Mouse (Mus musculus) heart, embryonic 15.5 days (tissue): ENCODE data around the gene Lrrc1. TPM values are rescaled to one million over a fixed set of nuclear protein-coding genes. Genes with fewer than 3 reads are reported as not detected.
A peak's percentile ranks its signal among the peaks of the same experiment; 100 is the strongest.

Source experiments
- ATAC-seq: fragments of 200-750 bp; cut with Nextera tagmentation; replicated peaks from 2 replicates; pipeline ENCODE4 v1.8.0; 2017; ENCODE audit warnings: low read depth, moderate TSS enrichment; ENCODE audit not compliant: insufficient number of reproducible peaks, insufficient read depth, low FRiP score
- H3K27ac ChIP-seq: fragments of 300-500 bp; sonication (generic); 2 replicates; pipeline ENCODE4 v1.5.1; 2015; ENCODE audit warnings: mild to moderate bottlenecking, inconsistent platforms
- H3K27me3 ChIP-seq: fragments of 300-500 bp; sonication (generic); 2 replicates; pipeline ENCODE4 v1.6.1; 2015; ENCODE audit warnings: inconsistent platforms
- H3K36me3 ChIP-seq: fragments of 300-500 bp; sonication (generic); 2 replicates; pipeline ENCODE4 v1.6.1; 2015; ENCODE audit warnings: mild to moderate bottlenecking, inconsistent platforms
- H3K4me1 ChIP-seq: fragments of 300-500 bp; sonication (generic); replicated peaks from 2 replicates; pipeline ENCODE4 v1.6.1; 2015; ENCODE audit warnings: inconsistent platforms
- H3K4me2 ChIP-seq: fragments of 300-500 bp; sonication (generic); 2 replicates; pipeline ENCODE4 v1.6.1; 2015; ENCODE audit warnings: inconsistent platforms, mild to moderate bottlenecking, moderate library complexity
- H3K4me3 ChIP-seq: fragments of 300-500 bp; sonication (generic); 2 replicates; pipeline ENCODE4 v1.5.1; 2015; ENCODE audit warnings: mild to moderate bottlenecking, inconsistent platforms
- H3K9ac ChIP-seq: fragments of 300-500 bp; sonication (generic); 2 replicates; pipeline ENCODE4 v1.6.1; 2015; ENCODE audit warnings: mild to moderate bottlenecking, inconsistent platforms
- H3K9me3 ChIP-seq: fragments of 300-500 bp; sonication (generic); replicated peaks from 2 replicates; pipeline ENCODE4 v1.6.1; 2016; ENCODE audit warnings: inconsistent platforms
- WGBS: fragments of 180-500 bp; shearing (Covaris S2); methylation state at CpG from one replicate; pipeline ENCODE4 v1.1.7; 2015; ENCODE audit warnings: mixed read lengths; 5-methylcytosine and 5-hydroxymethylcytosine counted together
- polyA plus RNA-seq: library from polyadenylated mRNA; unstranded; fragments of >200 nt; fragmentation: Nextera tagmentation; extraction: Ambion mirVana; gene quantifications from 2 replicates; pipeline ENCODE4 v1.2.1, GENCODE M21; 2015

Gene Lrrc1
- polyA plus RNA-seq, 1 experiment from 2014 or later, result 18.6 TPM

GRCm38 (mm10) chr9:77419501-77420199 is 125.0 kb downstream of the Lrrc1 start:
- Histone ChIP-seq H3K9ac (no peak overlapping the region), H3K4me1 (peaks cover 19% of the 10 kb centered on the region), H3K4me2 (no peak overlapping the region), H3K9me3 (no peaks in the 10 kb centered on the region), H3K4me3 (no peak overlapping the region), H3K36me3 (no peaks in the 10 kb centered on the region), H3K27ac (peak overlapping the region; percentile 80), H3K27me3 (no peaks in the 10 kb centered on the region)
- no peak; the same call in 1 of the 2 replicates for ATAC-seq
- WGBS, result 47% methylated on average over 9 of the region's 9 CpGs

GRCm38 (mm10) chr9:77418800-77419199 is 125.9 kb downstream of the Lrrc1 start:
- H3K4me2 ChIP-seq, result 0 out of 2 replicates have a peak overlapping the region, but pooled peaks have one; percentile 8
- no peaks in the 10 kb centered on the region for H3K9me3 ChIP-seq
- H3K9ac ChIP-seq, result no peak overlapping the region
- WGBS, result 60% methylated on average over 2 of the region's 2 CpGs
- H3K4me1 ChIP-seq, result peaks cover 25% of the 10 kb centered on the region
- ATAC-seq, result peak; percentile 56; the same call in 1 of the 2 replicates
- H3K27ac ChIP-seq, result peak overlapping the region; percentile 80
- no peak overlapping the region for H3K4me3 ChIP-seq
- H3K36me3 ChIP-seq, result no peaks in the 10 kb centered on the region
- H3K27me3 ChIP-seq, result no peaks in the 10 kb centered on the region

GRCm38 (mm10) chr9:77416486-77416885 is 128.2 kb downstream of the Lrrc1 start:
- Histone ChIP-seq H3K4me3 (no peak overlapping the region), H3K9me3 (no peaks in the 10 kb centered on the region), H3K4me1 (peaks cover 43% of the 10 kb centered on the region), H3K27me3 (no peaks in the 10 kb centered on the region), H3K4me2 (no peak overlapping the region), H3K36me3 (no peaks in the 10 kb centered on the region), H3K9ac (no peak overlapping the region), H3K27ac (no peak overlapping the region)
- no peak for ATAC-seq
- WGBS, result 82% methylated on average over 4 of the region's 4 CpGs

- Histone ChIP-seq H3K9me3 (no peaks in the 10 kb centered on the region), H3K4me1 (peaks cover 46% of the 10 kb centered on the region), H3K27ac (no peak overlapping the region), H3K9ac (no peak overlapping the region), H3K36me3 (no peaks in the 10 kb centered on the region), H3K4me3 (no peak overlapping the region), H3K27me3 (no peaks in the 10 kb centered on the region), H3K4me2 (no peak overlapping the region)
- WGBS, result 96% methylated on average over 7 of the region's 7 CpGs
- no peak for ATAC-seq
These were observed 128.7 kb downstream of the Lrrc1 start for GRCm38 (mm10) chr9:77416002-77416401.

GRCm38 (mm10) chr9:77411830-77412425 is 132.7 kb downstream of the Lrrc1 start:
- Histone ChIP-seq H3K9me3 (no peaks in the 10 kb centered on the region), H3K27ac (peak overlapping the region; percentile 47; the same call in 1 of the 2 replicates), H3K4me2 (no peak overlapping the region), H3K9ac (no peak overlapping the region), H3K4me1 (peaks cover 36% of the 10 kb centered on the region), H3K4me3 (no peak overlapping the region), H3K36me3 (no peaks in the 10 kb centered on the region), H3K27me3 (no peaks in the 10 kb centered on the region)
- ATAC-seq, result no peak
- WGBS, result 65% methylated on average over 3 of the region's 3 CpGs

- WGBS, result 31% methylated on average over 4 of the region's 4 CpGs
- H3K9me3 ChIP-seq, result no peaks in the 10 kb centered on the region
- H3K27me3 ChIP-seq, result no peaks in the 10 kb centered on the region
- no peak overlapping the region for H3K9ac ChIP-seq
- ATAC-seq, result no peak
- H3K27ac ChIP-seq, result no peak overlapping the region
- no peak overlapping the region for H3K4me2 ChIP-seq
- H3K36me3 ChIP-seq, result no peaks in the 10 kb centered on the region
- peaks cover 33% of the 10 kb centered on the region for H3K4me1 ChIP-seq
- no peak overlapping the region for H3K4me3 ChIP-seq
These were observed 133.7 kb downstream of the Lrrc1 start for GRCm38 (mm10) chr9:77410968-77411367.

GRCm38 (mm10) chr9:77410524-77410923 is 134.1 kb downstream of the Lrrc1 start:
- Histone ChIP-seq H3K4me1 (peaks cover 33% of the 10 kb centered on the region), H3K9ac (no peak overlapping the region), H3K36me3 (no peaks in the 10 kb centered on the region), H3K4me2 (no peak overlapping the region), H3K4me3 (no peak overlapping the region), H3K27ac (no peak overlapping the region), H3K27me3 (no peaks in the 10 kb centered on the region), H3K9me3 (no peaks in the 10 kb centered on the region)
- WGBS, result 53% methylated on average over 7 of the region's 7 CpGs
- no peak for ATAC-seq

- H3K4me2 ChIP-seq, result no peak overlapping the region
- peaks cover 22% of the 10 kb centered on the region for H3K4me1 ChIP-seq
- WGBS, result 38% methylated on average over 6 of the region's 6 CpGs
- H3K36me3 ChIP-seq, result no peaks in the 10 kb centered on the region
- H3K4me3 ChIP-seq, result no peak overlapping the region
- no peak overlapping the region for H3K9ac ChIP-seq
- ATAC-seq, result no peak
- no peak overlapping the region for H3K27ac ChIP-seq
- no peaks in the 10 kb centered on the region for H3K9me3 ChIP-seq
- no peaks in the 10 kb centered on the region for H3K27me3 ChIP-seq
These were observed 136.5 kb downstream of the Lrrc1 start for GRCm38 (mm10) chr9:77408053-77408603.

- no peak overlapping the region for H3K9ac ChIP-seq
- H3K9me3 ChIP-seq, result no peaks in the 10 kb centered on the region
- H3K4me2 ChIP-seq, result no peak overlapping the region
- H3K4me3 ChIP-seq, result no peak overlapping the region
- no peak for ATAC-seq
- H3K27me3 ChIP-seq, result no peaks in the 10 kb centered on the region
- 57% methylated on average over 7 of the region's 7 CpGs for WGBS
- peaks cover 13% of the 10 kb centered on the region for H3K4me1 ChIP-seq
- no peaks in the 10 kb centered on the region for H3K36me3 ChIP-seq
- no peak overlapping the region for H3K27ac ChIP-seq
These were observed 137.8 kb downstream of the Lrrc1 start for GRCm38 (mm10) chr9:77406906-77407305.

- H3K9ac ChIP-seq, result no peak overlapping the region
- no peak overlapping the region for H3K4me3 ChIP-seq
- no peaks in the 10 kb centered on the region for H3K4me1 ChIP-seq
- H3K4me2 ChIP-seq, result no peak overlapping the region
- no peaks in the 10 kb centered on the region for H3K27me3 ChIP-seq
- no peaks in the 10 kb centered on the region for H3K9me3 ChIP-seq
- H3K36me3 ChIP-seq, result no peaks in the 10 kb centered on the region
- ATAC-seq, result no peak
- 55% methylated on average over 4 of the region's 4 CpGs for WGBS
- no peak overlapping the region for H3K27ac ChIP-seq
These were observed 140.2 kb downstream of the Lrrc1 start for GRCm38 (mm10) chr9:77404458-77404857.

- no peak overlapping the region for H3K4me3 ChIP-seq
- H3K4me1 ChIP-seq, result no peaks in the 10 kb centered on the region
- no peak for ATAC-seq
- no peaks in the 10 kb centered on the region for H3K27me3 ChIP-seq
- H3K9ac ChIP-seq, result no peak overlapping the region
- H3K4me2 ChIP-seq, result no peak overlapping the region
- WGBS, result 87% methylated on average over 6 of the region's 6 CpGs
- no peak overlapping the region for H3K27ac ChIP-seq
- no peaks in the 10 kb centered on the region for H3K36me3 ChIP-seq
- H3K9me3 ChIP-seq, result no peaks in the 10 kb centered on the region
These were observed 140.7 kb downstream of the Lrrc1 start for GRCm38 (mm10) chr9:77403961-77404360.
